Mouse (Mus musculus): ENCODE results near the gene Atg4c. TPM values are rescaled to one million over a fixed set of nuclear protein-coding genes. Genes with fewer than 3 reads are reported as not detected.

The Atg4c gene
- polyA plus RNA-seq, 1 experiment from 2014 or later, result 17.3 TPM

DNA sequence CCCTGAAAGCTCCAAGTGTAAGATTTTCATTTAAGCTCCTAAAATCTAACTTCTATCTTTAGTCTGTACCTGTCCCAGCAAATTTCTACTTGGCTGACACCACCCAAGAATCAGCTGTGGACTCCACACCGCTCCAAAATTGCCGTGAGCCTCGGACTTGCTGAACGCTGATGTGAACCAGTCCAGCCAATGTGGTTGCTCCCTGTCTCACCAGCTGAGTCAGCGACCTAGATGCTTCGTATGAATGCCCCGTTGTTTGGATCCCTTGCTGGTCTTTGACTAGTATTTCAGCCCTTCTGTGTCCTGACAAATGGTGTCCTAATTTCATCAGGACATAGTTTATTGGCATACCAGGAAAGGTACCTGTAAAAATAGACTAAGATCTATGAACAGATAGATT is 19.5 kb upstream of the Atg4c start:
- H3K9ac ChIP-seq, result no peak overlapping the region
- 87% methylated on average over 7 of the region's 7 CpGs for WGBS
- no peaks in the 10 kb centered on the region for H3K4me1 ChIP-seq (replicated peaks)
- no peaks in the 10 kb centered on the region for H3K27me3 ChIP-seq
- no peak for ATAC-seq (ENCODE audit: low FRiP score, low read depth)
- no peaks in the 10 kb centered on the region for H3K9me3 ChIP-seq
- no peak overlapping the region for H3K4me3 ChIP-seq
- no peak overlapping the region for H3K4me2 ChIP-seq
- H3K36me3 ChIP-seq, result no peaks in the 10 kb centered on the region
- no peak overlapping the region for H3K27ac ChIP-seq (replicated peaks)

DNA sequence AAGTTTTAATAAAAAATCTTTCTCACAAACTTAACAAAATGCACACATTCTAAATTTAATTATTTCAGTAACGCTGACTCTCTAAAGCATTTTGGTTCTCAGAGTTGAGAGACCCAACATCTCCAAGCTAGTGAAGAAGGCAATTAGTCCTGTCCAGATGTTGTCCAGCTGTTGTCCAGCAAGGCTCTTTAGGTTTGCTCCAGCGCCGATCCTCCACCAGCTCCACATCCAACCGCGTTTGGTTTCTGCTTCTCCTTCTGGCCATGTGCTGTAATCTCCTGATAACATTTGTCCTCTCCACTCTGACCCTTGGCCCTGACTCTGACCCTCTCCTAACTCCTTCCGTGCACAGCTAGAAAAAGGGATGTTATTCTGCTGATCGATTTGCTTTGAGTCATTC is 16.9 kb upstream of the Atg4c start:
- Histone ChIP-seq H3K27me3 (no peaks in the 10 kb centered on the region), H3K9ac (no peak overlapping the region), H3K27ac (replicated peaks) (no peak overlapping the region), H3K9me3 (no peaks in the 10 kb centered on the region), H3K4me3 (no peak overlapping the region), H3K4me2 (no peak overlapping the region), H3K4me1 (replicated peaks) (no peaks in the 10 kb centered on the region; the same call in 1 of the 2 replicates), H3K36me3 (no peaks in the 10 kb centered on the region)
- no peak for ATAC-seq (ENCODE audit: low FRiP score, low read depth)
- WGBS, result 82% methylated on average over 7 of the region's 7 CpGs

DNA sequence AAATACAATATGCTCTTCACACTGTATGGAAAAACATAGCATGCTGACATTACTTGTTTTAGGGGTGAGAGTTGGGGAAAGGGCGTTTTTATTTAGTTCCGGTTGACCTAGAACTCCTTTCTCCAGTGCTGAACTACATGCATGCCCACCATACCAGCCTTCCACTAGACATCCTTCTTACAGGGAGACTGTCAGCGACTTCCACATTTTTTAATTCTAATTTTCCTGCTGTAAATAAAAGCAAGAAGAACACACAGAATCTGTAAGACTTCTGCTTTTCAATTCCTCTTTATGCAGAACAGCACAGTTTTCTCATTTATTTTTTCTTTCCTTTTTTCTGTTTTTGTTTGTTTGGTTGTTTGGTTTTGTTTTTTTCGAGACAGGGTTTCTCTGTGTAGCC is 16.5 kb upstream of the Atg4c start:
- H3K27me3 ChIP-seq, result no peaks in the 10 kb centered on the region
- H3K9ac ChIP-seq, result no peak overlapping the region
- no peak overlapping the region for H3K4me2 ChIP-seq
- H3K9me3 ChIP-seq, result no peaks in the 10 kb centered on the region
- WGBS, result 86% methylated on average over 4 of the region's 4 CpGs
- H3K36me3 ChIP-seq, result no peaks in the 10 kb centered on the region
- no peaks in the 10 kb centered on the region; the same call in 1 of the 2 replicates for H3K4me1 ChIP-seq (replicated peaks)
- H3K27ac ChIP-seq (replicated peaks), result no peak overlapping the region
- no peak for ATAC-seq (ENCODE audit: low FRiP score, low read depth)
- H3K4me3 ChIP-seq, result no peak overlapping the region

DNA sequence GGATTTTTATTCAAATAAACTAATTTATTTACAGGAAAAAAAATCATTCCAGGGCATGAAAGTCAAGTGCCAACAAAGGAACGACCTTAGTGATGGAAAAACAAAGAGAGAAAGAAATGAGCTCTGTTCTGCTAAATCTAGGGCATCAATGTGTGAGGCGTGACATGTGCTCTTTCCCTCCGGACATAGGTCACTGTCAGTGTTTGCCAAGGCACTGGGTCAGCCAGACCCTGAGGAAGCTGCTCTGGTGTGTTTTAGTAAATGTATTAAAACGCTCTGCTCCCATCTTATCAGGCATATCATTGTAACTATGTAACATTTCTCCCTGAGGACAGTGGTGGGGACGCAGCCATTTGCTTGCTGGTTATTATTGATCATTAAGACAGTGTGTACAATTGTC is 14.9 kb upstream of the Atg4c start:
- no peaks in the 10 kb centered on the region; the same call in 1 of the 2 replicates for H3K4me1 ChIP-seq (replicated peaks)
- H3K4me3 ChIP-seq, result no peak overlapping the region
- H3K9me3 ChIP-seq, result no peaks in the 10 kb centered on the region
- H3K27me3 ChIP-seq, result no peaks in the 10 kb centered on the region
- no peak for ATAC-seq (ENCODE audit: low FRiP score, low read depth)
- no peak overlapping the region for H3K9ac ChIP-seq
- H3K36me3 ChIP-seq, result no peaks in the 10 kb centered on the region
- WGBS, result 57% methylated on average over 5 of the region's 5 CpGs
- H3K27ac ChIP-seq (replicated peaks), result no peak overlapping the region
- H3K4me2 ChIP-seq, result no peak overlapping the region

DNA sequence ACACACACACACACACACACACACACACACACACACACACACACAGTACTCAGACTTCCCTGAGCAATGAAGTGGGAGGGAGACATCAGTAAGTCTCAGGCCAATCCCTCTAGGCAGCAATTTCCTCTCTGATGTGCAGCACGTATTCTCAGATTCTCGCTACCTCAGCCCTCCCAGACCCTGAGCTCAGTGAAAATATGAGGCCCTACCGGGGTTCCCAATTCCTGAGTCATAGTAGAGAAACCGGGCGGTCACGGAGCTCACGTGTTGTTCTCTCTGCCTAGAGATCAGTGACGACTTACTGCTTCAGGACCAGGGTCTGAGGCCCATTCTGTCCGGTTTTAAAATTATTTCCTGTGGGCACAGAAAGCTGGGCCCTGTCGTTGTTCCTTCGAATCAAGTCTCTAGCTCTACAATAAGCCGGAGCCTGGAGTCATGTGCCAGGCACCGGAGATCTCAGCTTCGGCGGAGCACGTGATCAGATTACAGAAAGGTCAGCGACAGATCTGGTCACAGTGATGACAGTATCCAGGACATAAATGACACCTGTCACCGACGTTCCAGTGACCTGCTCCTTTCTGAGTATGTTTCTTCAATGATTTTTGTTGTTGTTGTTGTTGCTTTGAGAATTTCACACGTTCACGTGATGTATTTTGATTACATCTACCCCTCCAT is 14.2 kb upstream of the Atg4c start:
- no peak overlapping the region for H3K4me2 ChIP-seq
- no peak for ATAC-seq (ENCODE audit: low FRiP score, low read depth)
- no peak overlapping the region for H3K4me3 ChIP-seq
- no peaks in the 10 kb centered on the region for H3K9me3 ChIP-seq
- no peaks in the 10 kb centered on the region for H3K36me3 ChIP-seq
- no peaks in the 10 kb centered on the region; the same call in 1 of the 2 replicates for H3K4me1 ChIP-seq (replicated peaks)
- WGBS, result 67% methylated on average over 21 of the region's 21 CpGs
- H3K27me3 ChIP-seq, result no peaks in the 10 kb centered on the region
- H3K9ac ChIP-seq, result no peak overlapping the region
- no peak overlapping the region for H3K27ac ChIP-seq (replicated peaks)

DNA sequence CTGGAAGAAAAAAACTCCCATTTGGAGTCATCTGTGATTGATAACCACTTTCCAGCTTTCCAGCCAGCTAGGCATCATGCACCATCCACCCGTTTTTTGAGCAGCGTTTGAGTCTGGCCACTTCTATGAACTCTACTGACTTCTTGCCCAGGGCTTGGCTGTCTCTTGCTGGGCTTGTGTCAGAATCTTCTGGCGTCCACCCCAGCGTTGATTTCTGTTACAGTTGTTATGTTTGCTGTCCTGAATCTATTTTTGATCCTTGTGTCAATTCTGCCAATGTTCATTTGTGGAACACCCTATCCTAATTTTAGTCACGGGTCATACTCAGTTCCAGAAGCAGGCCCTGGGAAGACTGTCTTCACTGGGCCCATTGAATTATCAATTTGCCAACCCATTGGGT is 12.8 kb upstream of the Atg4c start:
- Histone ChIP-seq H3K4me2 (no peak overlapping the region), H3K36me3 (no peaks in the 10 kb centered on the region), H3K27me3 (no peaks in the 10 kb centered on the region), H3K9me3 (no peaks in the 10 kb centered on the region), H3K9ac (no peak overlapping the region), H3K4me1 (replicated peaks) (no peaks in the 10 kb centered on the region; the same call in 1 of the 2 replicates), H3K27ac (replicated peaks) (no peak overlapping the region), H3K4me3 (no peak overlapping the region)
- WGBS, result 75% methylated on average over 5 of the region's 5 CpGs
- no peak for ATAC-seq (ENCODE audit: low FRiP score, low read depth)

DNA sequence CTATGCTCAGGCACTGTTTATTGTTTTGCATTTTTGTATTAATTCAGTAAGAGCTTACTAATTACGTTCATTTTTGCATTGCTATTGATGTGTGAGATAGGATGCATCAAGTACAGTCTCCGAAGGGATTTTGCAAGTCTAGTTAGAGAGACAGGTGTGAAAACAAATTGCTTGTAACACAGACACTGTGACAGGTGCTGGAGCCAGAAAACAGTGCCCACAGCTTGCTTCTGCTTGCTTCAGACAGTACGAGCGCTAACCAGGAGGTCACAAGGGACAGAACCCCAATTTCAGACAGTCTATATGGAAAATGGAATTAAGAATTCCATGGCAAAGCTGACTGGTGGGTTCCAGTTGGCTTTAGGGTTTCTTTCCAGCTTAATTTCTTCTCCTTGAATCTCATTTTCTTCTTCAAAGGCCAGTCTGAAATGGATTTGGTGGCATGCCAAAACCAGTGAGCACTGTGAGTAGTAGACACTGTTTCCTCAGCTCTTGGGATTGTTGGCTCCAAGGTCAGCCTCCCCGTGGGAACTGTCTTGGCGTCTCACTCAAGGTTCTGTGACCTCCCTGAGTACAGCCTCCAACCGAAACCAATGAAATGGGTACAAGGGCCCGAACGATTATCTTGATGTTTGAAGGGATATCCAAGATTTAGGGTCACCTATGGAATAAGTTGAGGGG is 11.9 kb upstream of the Atg4c start:
- H3K27me3 ChIP-seq, result no peaks in the 10 kb centered on the region
- no peak for ATAC-seq (ENCODE audit: low FRiP score, low read depth)
- no peaks in the 10 kb centered on the region for H3K9me3 ChIP-seq
- 62% methylated on average over 9 of the region's 9 CpGs for WGBS
- H3K4me1 ChIP-seq (replicated peaks), result no peaks in the 10 kb centered on the region; the same call in 1 of the 2 replicates
- H3K27ac ChIP-seq (replicated peaks), result 0 out of 2 replicates have a peak overlapping the region, but pooled peaks have one; percentile 34
- H3K4me2 ChIP-seq, result no peak overlapping the region
- no peak overlapping the region for H3K9ac ChIP-seq
- H3K4me3 ChIP-seq, result no peak overlapping the region
- H3K36me3 ChIP-seq, result no peaks in the 10 kb centered on the region

DNA sequence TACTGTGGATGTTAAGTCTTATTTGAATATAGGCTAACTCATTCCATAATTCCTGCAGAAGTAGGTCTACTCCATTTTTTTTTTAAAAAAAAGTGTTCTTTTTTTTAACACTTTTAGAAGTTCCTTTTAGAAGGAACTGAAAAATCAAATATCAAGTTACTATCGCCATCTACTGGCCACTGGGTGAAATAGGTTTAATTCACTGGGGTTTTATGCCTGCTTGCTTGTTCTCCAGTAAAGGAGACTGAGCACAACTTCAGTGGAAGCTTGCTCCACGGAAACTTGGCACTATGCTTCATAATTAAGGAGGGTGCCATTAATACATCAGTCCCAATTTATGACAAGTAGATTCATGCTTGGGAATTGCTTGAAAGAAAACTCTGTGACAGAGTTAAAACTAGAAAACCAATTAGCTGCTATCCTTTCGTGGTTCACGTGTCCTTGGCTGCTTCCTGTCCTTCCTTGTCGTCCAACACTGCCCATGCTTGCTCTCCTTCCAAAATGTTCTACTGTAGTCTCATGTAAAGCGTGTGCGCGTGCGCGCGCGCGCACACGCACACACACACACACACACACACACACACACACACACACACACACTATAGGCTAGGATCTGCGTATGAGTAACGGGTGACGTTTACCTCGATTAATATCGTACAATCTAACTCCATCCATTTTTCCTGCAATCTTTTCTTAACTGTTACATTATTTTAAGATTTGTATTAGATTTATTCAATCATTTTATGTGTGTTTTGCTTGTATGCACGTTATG is 10.9 kb upstream of the Atg4c start:
- H3K4me3 ChIP-seq, result no peak overlapping the region
- H3K27me3 ChIP-seq, result no peaks in the 10 kb centered on the region
- 80% methylated on average over 20 of the region's 20 CpGs for WGBS
- H3K27ac ChIP-seq (replicated peaks), result no peak overlapping the region
- no peaks in the 10 kb centered on the region; the same call in 1 of the 2 replicates for H3K4me1 ChIP-seq (replicated peaks)
- peak; percentile 65; the same call in 1 of the 2 replicates for ATAC-seq (ENCODE audit: low FRiP score, low read depth)
- H3K4me2 ChIP-seq, result no peak overlapping the region
- no peaks in the 10 kb centered on the region for H3K36me3 ChIP-seq
- no peak overlapping the region for H3K9ac ChIP-seq
- no peaks in the 10 kb centered on the region for H3K9me3 ChIP-seq

DNA sequence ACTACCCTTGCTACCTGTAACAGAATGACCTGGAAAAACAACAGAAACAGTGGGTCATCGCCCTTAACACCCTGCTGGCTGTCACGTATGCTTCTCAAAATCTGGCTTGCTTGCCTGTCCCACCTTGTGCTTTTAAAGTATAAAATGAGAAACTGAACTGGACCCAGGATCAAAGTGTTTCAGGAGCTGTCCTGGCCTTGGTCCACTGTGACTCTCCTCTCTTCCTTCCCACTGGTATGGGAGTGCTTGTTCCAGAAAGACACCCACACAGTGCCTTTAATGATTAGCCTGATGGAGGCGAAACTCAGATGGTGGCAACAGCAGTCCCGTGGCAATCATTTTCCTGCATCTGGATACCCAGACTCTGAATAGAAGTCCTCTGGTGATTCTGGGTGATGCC is 9.1 kb upstream of the Atg4c start:
- 72% methylated on average over 4 of the region's 4 CpGs for WGBS
- Histone ChIP-seq H3K9ac (no peak overlapping the region), H3K4me3 (no peak overlapping the region), H3K4me2 (no peak overlapping the region), H3K36me3 (no peaks in the 10 kb centered on the region), H3K9me3 (no peaks in the 10 kb centered on the region), H3K27ac (replicated peaks) (no peak overlapping the region), H3K27me3 (no peaks in the 10 kb centered on the region), H3K4me1 (replicated peaks) (no peaks in the 10 kb centered on the region; the same call in 1 of the 2 replicates)
- no peak for ATAC-seq (ENCODE audit: low FRiP score, low read depth)

DNA sequence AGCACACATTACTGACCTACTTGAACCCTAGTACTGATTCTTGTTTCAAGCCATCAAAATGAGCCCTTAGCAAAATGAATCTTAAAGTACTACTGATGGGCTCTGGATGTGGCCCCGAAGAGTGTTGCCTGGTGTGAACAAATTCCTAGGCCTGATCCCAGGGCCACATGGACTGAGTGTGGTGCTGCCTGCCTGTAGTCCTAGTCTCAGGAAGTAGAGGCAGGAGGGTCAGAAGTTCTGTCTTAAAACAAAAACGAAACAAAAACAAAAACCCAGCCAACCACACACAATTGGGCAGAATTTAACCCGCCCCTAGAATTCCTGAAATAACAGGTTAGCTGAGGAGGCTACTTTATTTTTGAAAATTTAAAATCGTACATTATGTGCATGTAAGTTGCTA is 8.4 kb upstream of the Atg4c start:
- no peak for ATAC-seq (ENCODE audit: low FRiP score, low read depth)

DNA sequence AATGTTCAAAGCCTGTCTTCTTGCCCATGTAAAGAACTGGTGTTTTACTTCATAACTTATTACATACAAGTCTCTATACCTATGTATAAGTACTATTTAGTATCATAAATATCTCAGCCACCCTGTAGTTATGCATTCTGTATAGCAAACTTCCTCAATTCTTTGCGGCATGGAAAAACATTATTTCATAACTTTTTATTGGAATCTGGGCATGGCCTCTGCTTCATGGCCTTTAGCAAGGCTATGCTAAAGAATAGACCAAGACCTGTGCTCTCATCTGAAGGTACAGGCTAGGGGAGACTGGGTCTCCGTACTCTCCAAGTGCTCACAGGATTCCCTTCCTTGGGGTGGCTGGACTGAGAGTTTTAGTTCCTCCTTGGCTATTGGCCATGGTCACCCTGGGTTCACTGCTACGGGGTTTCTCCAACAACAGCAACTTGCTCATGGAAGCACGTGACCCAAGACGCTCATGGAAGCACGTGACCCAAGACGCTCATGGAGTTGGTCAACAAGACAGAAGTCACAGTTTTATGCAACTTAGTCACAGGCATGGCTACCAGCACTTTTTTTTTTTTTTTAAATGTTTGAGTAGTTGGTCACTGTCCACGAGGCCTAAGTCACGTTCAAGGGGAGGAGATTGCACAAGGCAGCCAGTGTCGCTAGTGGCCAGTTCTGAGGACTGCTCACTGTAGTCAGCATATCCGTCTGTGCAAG is 7.2 kb upstream of the Atg4c start:
- H3K4me1 ChIP-seq (replicated peaks), result no peaks in the 10 kb centered on the region
- no peaks in the 10 kb centered on the region for H3K9me3 ChIP-seq
- H3K27ac ChIP-seq (replicated peaks), result no peak overlapping the region
- no peak for ATAC-seq (ENCODE audit: low FRiP score, low read depth)
- 93% methylated on average over 11 of the region's 11 CpGs for WGBS
- no peaks in the 10 kb centered on the region for H3K27me3 ChIP-seq
- H3K4me3 ChIP-seq, result no peak overlapping the region
- no peak overlapping the region for H3K4me2 ChIP-seq
- H3K36me3 ChIP-seq, result no peaks in the 10 kb centered on the region
- no peak overlapping the region for H3K9ac ChIP-seq

More for the DNA sequence above, 8.4 kb upstream of the Atg4c start:
- Histone ChIP-seq H3K4me3 (no peak overlapping the region), H3K27me3 (no peaks in the 10 kb centered on the region), H3K36me3 (no peaks in the 10 kb centered on the region), H3K4me1 (replicated peaks) (no peaks in the 10 kb centered on the region), H3K4me2 (no peak overlapping the region), H3K9me3 (no peaks in the 10 kb centered on the region), H3K27ac (replicated peaks) (no peak overlapping the region), H3K9ac (no peak overlapping the region)
- 85% methylated on average over 4 of the region's 4 CpGs for WGBS

All from hindbrain, embryonic 15.5 days (tissue).